Mouse (Mus musculus): ENCODE measurements around the gene Fam149b. TPM values are rescaled to one million over a fixed set of nuclear protein-coding genes. Genes with fewer than 3 reads are reported as not detected.

Fam149b gene
- total and polyA plus RNA-seq, 3 experiments = 15.8 to 21.9 (median 19.8) TPM

DNA sequence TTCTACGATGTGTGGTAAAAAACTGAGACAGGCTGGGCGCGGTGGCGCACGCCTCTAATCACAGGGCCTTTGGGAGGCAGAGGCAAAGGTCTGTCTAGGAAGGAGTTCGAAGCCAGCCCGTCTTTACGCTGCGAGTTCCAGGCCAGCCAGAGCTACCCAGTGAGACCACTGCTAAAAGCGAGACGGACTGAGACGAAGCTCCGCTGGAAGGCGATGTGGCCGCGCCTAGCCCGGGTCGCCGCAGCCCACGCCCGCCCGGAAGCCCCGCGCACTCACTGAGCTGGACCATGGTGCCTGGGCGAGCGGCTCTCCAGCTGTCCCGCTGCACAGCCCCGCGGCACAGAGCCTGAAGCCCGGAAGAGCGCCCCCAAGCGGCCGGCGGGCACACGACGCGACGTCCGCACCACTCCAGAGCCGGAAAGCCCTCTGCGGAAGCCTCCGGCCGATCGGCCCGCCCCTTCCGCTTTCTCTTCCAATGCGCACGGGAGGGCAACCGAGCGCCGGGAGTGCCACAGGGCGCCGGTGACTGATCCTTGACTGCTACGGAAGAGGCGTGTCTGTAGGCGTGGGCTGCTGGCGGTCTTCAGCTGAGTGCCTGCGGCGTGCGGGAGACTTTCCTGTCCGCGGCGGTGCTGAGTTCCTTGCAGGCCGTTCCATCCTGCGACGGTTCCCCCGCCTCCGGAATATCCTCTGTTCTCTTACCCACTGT is 45.4 kb downstream of the Fam149b start, which contains the start of gene Mrps16:
Gene Mrps16 (minus strand): TSS at position 430 of the 709 bp plus-strand sequence.
- H3K4me3 ChIP-seq (replicated peaks in 1 of 3; ENCODE audit: low read depth in 2 of 3, low read length in 2 of 3, poor library complexity in 1 of 3) = peak within 1 kb of the TSS; percentile 81 to 93 (median 92)
- H3K9ac ChIP-seq (ENCODE audit: insufficient read depth, low read depth) = peak within 1 kb of the TSS; percentile 85
- no peaks in the 10 kb centered on the region for H3K27me3 ChIP-seq (replicated peaks)
- no peak for TF ChIP-seq KAT2A (IDR thresholded peaks at IDR 0.05; ENCODE audit: insufficient replicate concordance, low read length)
- no peak for TF ChIP-seq USF2 (conservative IDR thresholded peaks at IDR 0.05; ENCODE audit: low read depth, low read length)
- peak; percentile 63; the same call in 1 of the 2 replicates for TF ChIP-seq BHLHE40 (IDR thresholded peaks at IDR 0.05; ENCODE audit: low read depth, low read length)
- peak; percentile 23; the same call in 1 of the 2 replicates for TF ChIP-seq ETS1 (conservative IDR thresholded peaks at IDR 0.05; ENCODE audit: low read depth, low read length)
- TF ChIP-seq ZC3H11A (IDR thresholded peaks at IDR 0.05; ENCODE audit: low read depth, low read length) = no peak
- peak in 1 of 2 experiments; percentile 84; a peak in 3 of 4 replicates for TF ChIP-seq CTCF (conservative IDR thresholded peaks at IDR 0.05 in 1 of 2, IDR thresholded peaks at IDR 0.05 in 1 of 2; ENCODE audit: low read depth in 2 of 2, low read length in 2 of 2)
- TF ChIP-seq RCOR1 (conservative IDR thresholded peaks at IDR 0.05; ENCODE audit: low read depth, low read length) = no peak
- no peak for TF ChIP-seq E2F4 (IDR thresholded peaks at IDR 0.05; ENCODE audit: insufficient replicate concordance, low read depth, low read length)
- TF ChIP-seq MAX (IDR thresholded peaks at IDR 0.05; ENCODE audit: low read length) = peak; percentile 73
- peak; percentile 63; the same call in 1 of the 2 replicates for TF ChIP-seq IRF4 (IDR thresholded peaks at IDR 0.05; ENCODE audit: low read depth, low read length)
- peak; percentile 63; the same call in 1 of the 2 replicates for TF ChIP-seq POLR2AphosphoS2 (IDR thresholded peaks at IDR 0.05; ENCODE audit: low read depth, low read length)
- peak; percentile 92 for TF ChIP-seq SIN3A (IDR thresholded peaks at IDR 0.05; ENCODE audit: low read length)
- TF ChIP-seq EP300 (IDR thresholded peaks at IDR 0.05; ENCODE audit: low read length) = 0 out of 2 replicates have a peak, but pooled peaks have one; percentile 24
- 0 out of 2 replicates have a peak, but pooled peaks have one; percentile 29 for TF ChIP-seq MAFK (IDR thresholded peaks at IDR 0.05; ENCODE audit: insufficient replicate concordance, low read length)
- TF ChIP-seq GABPA (IDR thresholded peaks at IDR 0.05; ENCODE audit: insufficient replicate concordance, low read depth, low read length) = no peak
- TF ChIP-seq ELF1 (IDR thresholded peaks at IDR 0.05; ENCODE audit: low read depth, low read length) = peak; percentile 95
- TF ChIP-seq JUN (IDR thresholded peaks at IDR 0.05; ENCODE audit: insufficient read depth, low read depth, low read length) = no peak
- TF ChIP-seq RAD21 (IDR thresholded peaks at IDR 0.05; ENCODE audit: low read depth, low read length) = no peak
- peak; percentile 84 for TF ChIP-seq HCFC1 (IDR thresholded peaks at IDR 0.05; ENCODE audit: low read depth, low read length)
- TF ChIP-seq MYC (IDR thresholded peaks at IDR 0.05; ENCODE audit: low read depth, low read length) = peak; percentile 71
- peak; percentile 93; the same call in 1 of the 2 replicates for TF ChIP-seq ZMIZ1 (IDR thresholded peaks at IDR 0.05; ENCODE audit: low read depth, low read length)
- peak; percentile 76 for TF ChIP-seq TCF12 (IDR thresholded peaks at IDR 0.05; ENCODE audit: low read depth, low read length)
- TF ChIP-seq ZKSCAN1 (IDR thresholded peaks at IDR 0.05; ENCODE audit: borderline replicate concordance, low read depth, low read length) = no peak
- peak; percentile 67 for TF ChIP-seq NRF1 (IDR thresholded peaks at IDR 0.05; ENCODE audit: low read depth, low read length)
- TF ChIP-seq TBP (conservative IDR thresholded peaks at IDR 0.05; ENCODE audit: low read depth, low read length) = peak; percentile 65; the same call in 1 of the 2 replicates
- no peak for TF ChIP-seq PAX5 (IDR thresholded peaks at IDR 0.05; ENCODE audit: low read length)
- TF ChIP-seq USF1 (IDR thresholded peaks at IDR 0.05; ENCODE audit: low read depth, low read length) = no peak
- 0 out of 2 replicates have a peak, but pooled peaks have one; percentile 3 for TF ChIP-seq MAZ (IDR thresholded peaks at IDR 0.05; ENCODE audit: low read depth, low read length)
- TF ChIP-seq UBTF (IDR thresholded peaks at IDR 0.05; ENCODE audit: low read depth, low read length) = no peak
- no peak for TF ChIP-seq MEF2A (IDR thresholded peaks at IDR 0.05; ENCODE audit: borderline replicate concordance, low read depth, low read length)
- peak; percentile 14; the same call in 1 of the 2 replicates for TF ChIP-seq CHD2 (IDR thresholded peaks at IDR 0.05; ENCODE audit: low read length)
- no peak for TF ChIP-seq JUND (conservative IDR thresholded peaks at IDR 0.05; ENCODE audit: low read depth, low read length)
- peak; percentile 93 for TF ChIP-seq POLR2A (IDR thresholded peaks at IDR 0.05; ENCODE audit: low read depth, low read length)
- no peak for TF ChIP-seq CHD1 (IDR thresholded peaks at IDR 0.05; ENCODE audit: low read depth, low read length)
- TF ChIP-seq NELFE (IDR thresholded peaks at IDR 0.05; ENCODE audit: low read depth, low read length) = peak; percentile 94
- TF ChIP-seq SMC3 (IDR thresholded peaks at IDR 0.05; ENCODE audit: low read depth, low read length) = peak; percentile 34
- no peak for TF ChIP-seq ZNF384 (IDR thresholded peaks at IDR 0.05; ENCODE audit: low read depth, low read length)
- TF ChIP-seq MXI1 (IDR thresholded peaks at IDR 0.05; ENCODE audit: low read depth, low read length) = peak; percentile 96
- peak within 1 kb of the TSS; percentile 90 for H3K4me2 ChIP-seq (ENCODE audit: insufficient read depth, low read depth, poor library complexity, severe bottlenecking)
- in situ Hi-C loops (cut with MboI; ENCODE audit: low pct_ligation_motif_present, low pct_unique_long_range_greater_than_20kb, low sequenced_read_pairs) (loop anchor here (10.0 kb wide), 1 partner anchor 281 kb away; the partner anchor contains the start of gene Sec24c), dilution Hi-C loops (cut with MboI; ENCODE audit: extremely low pct_ligation_motif_present, extremely low pct_unique_long_range_greater_than_20kb, low sequenced_read_pairs) (no loop called here)
- H3K27ac ChIP-seq (ENCODE audit: insufficient read depth, low read depth) = peak within 1 kb of the TSS; percentile 61
- peaks cover 17 to 27% of the 10 kb centered on the region in 2 experiments for H3K36me3 ChIP-seq (replicated peaks in 1 of 2; ENCODE audit: control insufficient read depth in 1 of 2, insufficient read depth in 1 of 2, low read length in 1 of 2)
- no peaks in the 10 kb centered on the region for H3K9me3 ChIP-seq (replicated peaks; ENCODE audit: low read length)
- H3K4me1 ChIP-seq (ENCODE audit: control insufficient read depth in 1 of 2, insufficient read depth in 2 of 2) = peaks cover 3 to 31% of the 10 kb centered on the region in 2 experiments; a peak in 2 of 4 replicates
- H3K79me2 ChIP-seq (replicated peaks; ENCODE audit: control insufficient read depth, extremely low read depth, insufficient read depth, poor library complexity, severe bottlenecking) = peaks cover 16% of the 10 kb centered on the region
- DNase-seq (ENCODE audit: extremely low read depth) = peak; percentile 97

All from CH12.LX (cell line).